Mouse (Mus musculus): ENCODE data around the gene Tmc3. TPM values are rescaled to one million over a fixed set of nuclear protein-coding genes. Genes with fewer than 3 reads are reported as not detected.

Gene Tmc3
- polyA plus RNA-seq, 1 experiment from 2014 or later, result 0.16 TPM

GRCm38 (mm10) chr7:83631073-83631827, 46.5 kb downstream of the Tmc3 start:
- H3K27me3 ChIP-seq (ENCODE audit: control insufficient read depth, insufficient read depth, low read depth, low read length), result no peaks in the 10 kb centered on the region
- H3K4me1 ChIP-seq (ENCODE audit: control insufficient read depth, insufficient read depth, low read length), result peaks cover 13% of the 10 kb centered on the region
- H3K36me3 ChIP-seq (ENCODE audit: control insufficient read depth, insufficient read depth, low read length), result no peaks in the 10 kb centered on the region
- ATAC-seq, result peak; percentile 82
- 10% methylated on average over 11 of the region's 11 CpGs for WGBS
- peak overlapping the region; percentile 67 for H3K27ac ChIP-seq (ENCODE audit: low read length)
- peak overlapping the region; percentile 57 for H3K4me3 ChIP-seq (ENCODE audit: low read depth, low read length)
- H3K4me2 ChIP-seq (ENCODE audit: low read length), result peak overlapping the region; percentile 86
- H3K9ac ChIP-seq (ENCODE audit: low read depth, low read length), result peak overlapping the region; percentile 65
- H3K9me3 ChIP-seq (replicated peaks; ENCODE audit: control insufficient read depth, low read length, poor library complexity, severe bottlenecking), result no peaks in the 10 kb centered on the region

- Histone ChIP-seq H3K9me3 (replicated peaks; ENCODE audit: control insufficient read depth, low read length, poor library complexity, severe bottlenecking) (no peaks in the 10 kb centered on the region), H3K36me3 (ENCODE audit: control insufficient read depth, insufficient read depth, low read length) (no peaks in the 10 kb centered on the region), H3K9ac (ENCODE audit: low read depth, low read length) (peak within 1 kb of the TSS; percentile 77), H3K27me3 (ENCODE audit: control insufficient read depth, insufficient read depth, low read depth, low read length) (no peaks in the 10 kb centered on the region), H3K4me2 (ENCODE audit: low read length) (peak within 1 kb of the TSS; percentile 86), H3K27ac (ENCODE audit: low read length) (peak within 1 kb of the TSS; percentile 67), H3K4me3 (ENCODE audit: low read depth, low read length) (peak within 1 kb of the TSS; percentile 57), H3K4me1 (ENCODE audit: control insufficient read depth, insufficient read depth, low read length) (peaks cover 13% of the 10 kb centered on the region)
- ATAC-seq, result peak; percentile 99
- WGBS, result under 1% methylated on average over 35 of the region's 35 CpGs
These were observed 47.3 kb downstream of the Tmc3 start, which contains the start of gene Stard5 for GRCm38 (mm10) chr7:83631828-83632681. Stard5 (plus strand) TSS chr7:83631959.

GRCm38 (mm10) chr7:83632682-83633120, 48.0 kb downstream of the Tmc3 start:
- Histone ChIP-seq H3K36me3 (ENCODE audit: control insufficient read depth, insufficient read depth, low read length) (no peaks in the 10 kb centered on the region), H3K9ac (ENCODE audit: low read depth, low read length) (0 out of 2 replicates have a peak overlapping the region, but pooled peaks have one; percentile 10), H3K4me2 (ENCODE audit: low read length) (peak overlapping the region; percentile 86), H3K4me3 (ENCODE audit: low read depth, low read length) (peak overlapping the region; percentile 57), H3K27me3 (ENCODE audit: control insufficient read depth, insufficient read depth, low read depth, low read length) (no peaks in the 10 kb centered on the region), H3K4me1 (ENCODE audit: control insufficient read depth, insufficient read depth, low read length) (peaks cover 13% of the 10 kb centered on the region), H3K9me3 (replicated peaks; ENCODE audit: control insufficient read depth, low read length, poor library complexity, severe bottlenecking) (no peaks in the 10 kb centered on the region), H3K27ac (ENCODE audit: low read length) (no peak overlapping the region)
- 61% methylated on average over 6 of the region's 6 CpGs for WGBS
- no peak for ATAC-seq

GRCm38 (mm10) chr7:83633856-83634255, 49.1 kb downstream of the Tmc3 start:
- 92% methylated on average over 6 of the region's 6 CpGs for WGBS
- no peak for ATAC-seq
- no peaks in the 10 kb centered on the region for H3K9me3 ChIP-seq (replicated peaks; ENCODE audit: control insufficient read depth, low read length, poor library complexity, severe bottlenecking)
- no peaks in the 10 kb centered on the region for H3K27me3 ChIP-seq (ENCODE audit: control insufficient read depth, insufficient read depth, low read depth, low read length)
- H3K4me2 ChIP-seq (ENCODE audit: low read length), result no peak overlapping the region
- H3K36me3 ChIP-seq (ENCODE audit: control insufficient read depth, insufficient read depth, low read length), result no peaks in the 10 kb centered on the region
- peaks cover 13% of the 10 kb centered on the region for H3K4me1 ChIP-seq (ENCODE audit: control insufficient read depth, insufficient read depth, low read length)
- H3K9ac ChIP-seq (ENCODE audit: low read depth, low read length), result no peak overlapping the region
- no peak overlapping the region for H3K4me3 ChIP-seq (ENCODE audit: low read depth, low read length)
- no peak overlapping the region for H3K27ac ChIP-seq (ENCODE audit: low read length)

GRCm38 (mm10) chr7:83635726-83636125, 51.0 kb downstream of the Tmc3 start:
- ATAC-seq, result no peak
- WGBS, result 85% methylated on average over 2 of the region's 2 CpGs
- no peaks in the 10 kb centered on the region for H3K27me3 ChIP-seq (ENCODE audit: control insufficient read depth, insufficient read depth, low read depth, low read length)

GRCm38 (mm10) chr7:83636425-83636824, 51.7 kb downstream of the Tmc3 start:
- WGBS, result 88% methylated on average over 8 of the region's 8 CpGs

More at GRCm38 (mm10) chr7:83635726-83636125, 51.0 kb downstream of the Tmc3 start:
- no peak overlapping the region for H3K4me3 ChIP-seq (ENCODE audit: low read depth, low read length)
- peaks cover 2% of the 10 kb centered on the region; the same call in 1 of the 2 replicates for H3K36me3 ChIP-seq (ENCODE audit: control insufficient read depth, insufficient read depth, low read length)
- no peak overlapping the region for H3K9ac ChIP-seq (ENCODE audit: low read depth, low read length)
- H3K27ac ChIP-seq (ENCODE audit: low read length), result no peak overlapping the region
- H3K9me3 ChIP-seq (replicated peaks; ENCODE audit: control insufficient read depth, low read length, poor library complexity, severe bottlenecking), result no peaks in the 10 kb centered on the region
- peaks cover 13% of the 10 kb centered on the region for H3K4me1 ChIP-seq (ENCODE audit: control insufficient read depth, insufficient read depth, low read length)
- no peak overlapping the region for H3K4me2 ChIP-seq (ENCODE audit: low read length)

GRCm38 (mm10) chr7:83637781-83638583, 53.3 kb downstream of the Tmc3 start:
- WGBS, result 89% methylated on average over 8 of the region's 8 CpGs
- Histone ChIP-seq H3K9ac (ENCODE audit: low read depth, low read length) (no peak overlapping the region), H3K4me3 (ENCODE audit: low read depth, low read length) (no peak overlapping the region), H3K27me3 (ENCODE audit: control insufficient read depth, insufficient read depth, low read depth, low read length) (no peaks in the 10 kb centered on the region), H3K36me3 (ENCODE audit: control insufficient read depth, insufficient read depth, low read length) (peaks cover 2% of the 10 kb centered on the region; the same call in 1 of the 2 replicates), H3K4me2 (ENCODE audit: low read length) (no peak overlapping the region), H3K27ac (ENCODE audit: low read length) (no peak overlapping the region), H3K9me3 (replicated peaks; ENCODE audit: control insufficient read depth, low read length, poor library complexity, severe bottlenecking) (no peaks in the 10 kb centered on the region), H3K4me1 (ENCODE audit: control insufficient read depth, insufficient read depth, low read length) (no peaks in the 10 kb centered on the region)
- ATAC-seq, result no peak

More at GRCm38 (mm10) chr7:83636425-83636824, 51.7 kb downstream of the Tmc3 start:
- H3K4me1 ChIP-seq (ENCODE audit: control insufficient read depth, insufficient read depth, low read length), result peaks cover 7% of the 10 kb centered on the region
- H3K9ac ChIP-seq (ENCODE audit: low read depth, low read length), result no peak overlapping the region
- no peak overlapping the region for H3K27ac ChIP-seq (ENCODE audit: low read length)
- no peak overlapping the region for H3K4me2 ChIP-seq (ENCODE audit: low read length)
- H3K9me3 ChIP-seq (replicated peaks; ENCODE audit: control insufficient read depth, low read length, poor library complexity, severe bottlenecking), result no peaks in the 10 kb centered on the region
- peaks cover 2% of the 10 kb centered on the region; the same call in 1 of the 2 replicates for H3K36me3 ChIP-seq (ENCODE audit: control insufficient read depth, insufficient read depth, low read length)
- ATAC-seq, result no peak
- no peak overlapping the region for H3K4me3 ChIP-seq (ENCODE audit: low read depth, low read length)
- no peaks in the 10 kb centered on the region for H3K27me3 ChIP-seq (ENCODE audit: control insufficient read depth, insufficient read depth, low read depth, low read length)

GRCm38 (mm10) chr7:83639084-83639483, 54.4 kb downstream of the Tmc3 start:
- Histone ChIP-seq H3K9me3 (replicated peaks; ENCODE audit: control insufficient read depth, low read length, poor library complexity, severe bottlenecking) (no peaks in the 10 kb centered on the region), H3K9ac (ENCODE audit: low read depth, low read length) (no peak overlapping the region), H3K36me3 (ENCODE audit: control insufficient read depth, insufficient read depth, low read length) (peaks cover 2% of the 10 kb centered on the region; the same call in 1 of the 2 replicates), H3K4me1 (ENCODE audit: control insufficient read depth, insufficient read depth, low read length) (no peaks in the 10 kb centered on the region), H3K27me3 (ENCODE audit: control insufficient read depth, insufficient read depth, low read depth, low read length) (no peaks in the 10 kb centered on the region), H3K4me2 (ENCODE audit: low read length) (no peak overlapping the region), H3K27ac (ENCODE audit: low read length) (no peak overlapping the region), H3K4me3 (ENCODE audit: low read depth, low read length) (no peak overlapping the region)
- WGBS, result 84% methylated on average over 3 of the region's 3 CpGs
- no peak for ATAC-seq
